Mouse (Mus musculus) heart, adult 18-20 months (tissue): ENCODE results near the gene Sirt2. TPM values are rescaled to one million over a fixed set of nuclear protein-coding genes. Genes with fewer than 3 reads are reported as not detected.
A peak's percentile ranks its signal among the peaks of the same experiment; 100 is the strongest.

ENCODE experiments used
- DNase-seq, 2 experiments: peaks; one replicate each; pipeline ENCODE4 v3.0.0; 2021 to 2022; ENCODE audit warnings: mixed read lengths in 1 of 2
- total RNA-seq, 2 experiments: library from RNA; stranded (reverse); gene quantifications; 2 replicates each; pipeline ENCODE4 v1.2.3; 2021

Gene Sirt2
- total RNA-seq, 2 experiments from 2014 or later: 84.3 to 88.4 TPM

DNA sequence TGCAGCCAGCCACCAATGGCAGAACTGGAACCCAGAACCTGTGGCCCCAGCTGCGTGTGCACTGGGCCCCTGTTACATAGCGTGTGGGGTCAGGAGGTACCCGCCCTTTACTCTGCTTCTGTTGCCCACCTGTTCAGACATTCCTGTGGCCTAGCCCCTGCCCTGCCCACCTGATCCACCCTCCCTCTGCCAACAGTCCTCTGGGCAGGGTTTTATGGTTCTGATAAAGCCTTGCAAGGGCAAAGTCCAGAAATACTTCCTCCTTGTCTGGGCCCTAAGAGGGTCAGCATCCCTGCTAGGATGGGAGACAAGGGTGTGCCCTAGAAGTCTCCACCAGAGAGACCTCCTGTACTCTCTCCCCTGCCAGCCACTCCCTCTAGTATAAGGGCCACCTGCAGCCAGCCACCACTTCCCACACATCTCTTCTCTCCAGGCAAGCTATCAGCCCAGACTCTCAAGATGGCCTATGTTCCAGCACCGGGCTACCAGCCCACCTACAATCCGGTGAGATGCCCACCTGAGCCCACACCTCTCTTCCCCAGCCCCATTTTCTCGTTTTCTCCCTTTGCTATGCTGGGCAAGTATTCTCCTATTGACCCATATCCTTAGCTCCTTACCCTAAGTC lies 67.3 kb downstream of the Sirt2 start, which contains the start of gene Lgals4:
Gene Lgals4, plus strand, starts transcription at position 132 of the 625 bp plus-strand sequence.
- DNase-seq: peak in 1 of 2 experiments; percentile 7

DNA sequence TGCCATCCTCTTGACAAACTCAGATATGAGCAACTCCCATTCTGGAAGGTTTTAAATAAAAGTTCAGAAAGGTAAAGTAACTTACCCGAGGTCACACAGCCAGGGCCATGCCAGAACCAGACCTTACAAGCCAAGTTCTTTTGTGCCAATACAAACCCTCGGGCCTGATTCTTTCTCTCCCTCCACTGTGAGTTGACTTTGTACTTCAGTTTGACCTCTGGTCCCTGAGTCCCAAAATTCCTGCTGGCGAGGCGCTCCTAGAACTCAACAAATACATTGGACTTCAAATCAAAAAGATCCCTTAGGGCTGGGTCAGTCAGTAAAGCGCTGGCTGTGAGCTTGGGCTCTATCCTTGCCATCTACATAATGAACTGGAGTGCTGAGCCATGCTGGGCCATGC lies 70.4 kb downstream of the Sirt2 start:
- no peak for DNase-seq

Other genes with a start within 250 kb of the Sirt2 start
- gene Ifnl3, start 243.9 kb upstream of the Sirt2 start, total RNA-seq: not detected
- not detected for gene Sycn, start 225.8 kb upstream of the Sirt2 start, total RNA-seq
- gene Nccrp1, start 219.5 kb upstream of the Sirt2 start, total RNA-seq: not detected
- gene Samd4b, start 168.6 kb upstream of the Sirt2 start, total RNA-seq: 10 to 100 TPM; 19.6 to 22.1 TPM
- gene Pak4, start 168.6 kb upstream of the Sirt2 start, total RNA-seq: 1 to 10 TPM; 8.8 to 9.9 TPM
- gene Acp7, start 135.4 kb upstream of the Sirt2 start, total RNA-seq: not detected
- under 1 TPM; 0.12 to 0.23 TPM for gene Fbxo27, start 73.9 kb upstream of the Sirt2 start, total RNA-seq
- under 1 TPM; 0.62 to 0.82 TPM for gene Fbxo17, start 49.9 kb upstream of the Sirt2 start, total RNA-seq
- 10 to 100 TPM; 59.4 to 60.4 TPM for gene Mrps12, start 24.9 kb upstream of the Sirt2 start, total RNA-seq
- gene Sars2, start 24.7 kb upstream of the Sirt2 start, total RNA-seq: 10 to 100 TPM; 14.7 to 15.5 TPM
- not detected for gene Ccer2, start 10.6 kb upstream of the Sirt2 start, total RNA-seq
- gene Nfkbib, start 777 bp downstream of the Sirt2 start, total RNA-seq: 10 to 100 TPM; 25.8 to 26.8 TPM
- gene Rinl, start 22.2 kb downstream of the Sirt2 start, total RNA-seq: 1 to 10 TPM; 1.5 to 3.4 TPM
- 100 to 1,000 TPM; 196 to 224 TPM for gene Hnrnpl, start 41.8 kb downstream of the Sirt2 start, total RNA-seq
- 1,000 to 10,000 TPM; 1,960 to 1,989 TPM for gene Ech1, start 58.5 kb downstream of the Sirt2 start, total RNA-seq
- gene Lgals4, start 67.1 kb downstream of the Sirt2 start, total RNA-seq: 10 to 100 TPM in 1 of 2 experiments, 1 to 10 TPM in 1; 9.6 to 18.7 TPM
- gene Lgals7, start 97.1 kb downstream of the Sirt2 start, total RNA-seq: 1 to 10 TPM in 1 of 2 experiments, under 1 TPM in 1; 0.93 to 1.8 TPM
- gene Capn12, start 114.7 kb downstream of the Sirt2 start, total RNA-seq: under 1 TPM; 0.31 to 0.35 TPM
- gene Actn4, start 195.6 kb downstream of the Sirt2 start, total RNA-seq: 10 to 100 TPM; 64.7 to 66.4 TPM
- gene Eif3k, start 215.1 kb downstream of the Sirt2 start, total RNA-seq: 100 to 1,000 TPM; 166 to 176 TPM
- gene Map4k1, start 215.3 kb downstream of the Sirt2 start, total RNA-seq: 1 to 10 TPM in 1 of 2 experiments, under 1 TPM in 1; 0.45 to 4.2 TPM